Mouse (Mus musculus) midbrain, embryonic 10.5 days (tissue): ENCODE data around the gene Fgr. TPM values are rescaled to one million over a fixed set of nuclear protein-coding genes. Genes with fewer than 3 reads are reported as not detected.

Experiments used
- DNase-seq: peaks from one replicate; pipeline ENCODE4 v3.0.0-alpha.2; 2017; ENCODE audit warnings: low spot score
- H3K27ac ChIP-seq: fragments of 300-500 bp; sonication (generic); replicated peaks from 2 replicates; pipeline ENCODE4 v1.5.1; 2016; ENCODE audit warnings: mild to moderate bottlenecking
- H3K27me3 ChIP-seq: fragments of 300-500 bp; sonication (generic); 2 replicates; pipeline ENCODE4 v1.6.1; 2016; ENCODE audit warnings: low read depth, mild to moderate bottlenecking; ENCODE audit not compliant: poor library complexity, severe bottlenecking
- H3K36me3 ChIP-seq: fragments of 300-500 bp; sonication (generic); 2 replicates; pipeline ENCODE4 v1.6.1; 2016; ENCODE audit warnings: mild to moderate bottlenecking, moderate library complexity
- H3K4me1 ChIP-seq: fragments of 300-500 bp; sonication (generic); 2 replicates; pipeline ENCODE4 v1.6.1; 2016
- H3K4me3 ChIP-seq: fragments of 300-500 bp; sonication (generic); 2 replicates; pipeline ENCODE4 v1.5.1; 2016; ENCODE audit warnings: mild to moderate bottlenecking, moderate library complexity
- H3K9me3 ChIP-seq: fragments of 300-500 bp; sonication (generic); replicated peaks from 2 replicates; pipeline ENCODE4 v1.6.1; 2016; ENCODE audit warnings: mild to moderate bottlenecking
- WGBS: fragments of 180-500 bp; shearing (Covaris S2); methylation state at CpG from one replicate; pipeline ENCODE4 v1.1.7; 2016; 5-methylcytosine and 5-hydroxymethylcytosine counted together
- polyA plus RNA-seq: library from polyadenylated mRNA; unstranded; fragments of >200 nt; fragmentation: Nextera tagmentation; extraction: Ambion mirVana; gene quantifications from 2 replicates; pipeline ENCODE4 v1.2.1, GENCODE M21; 2016

The Fgr gene
- polyA plus RNA-seq, 1 experiment from 2014 or later, result 0.10 TPM

DNA sequence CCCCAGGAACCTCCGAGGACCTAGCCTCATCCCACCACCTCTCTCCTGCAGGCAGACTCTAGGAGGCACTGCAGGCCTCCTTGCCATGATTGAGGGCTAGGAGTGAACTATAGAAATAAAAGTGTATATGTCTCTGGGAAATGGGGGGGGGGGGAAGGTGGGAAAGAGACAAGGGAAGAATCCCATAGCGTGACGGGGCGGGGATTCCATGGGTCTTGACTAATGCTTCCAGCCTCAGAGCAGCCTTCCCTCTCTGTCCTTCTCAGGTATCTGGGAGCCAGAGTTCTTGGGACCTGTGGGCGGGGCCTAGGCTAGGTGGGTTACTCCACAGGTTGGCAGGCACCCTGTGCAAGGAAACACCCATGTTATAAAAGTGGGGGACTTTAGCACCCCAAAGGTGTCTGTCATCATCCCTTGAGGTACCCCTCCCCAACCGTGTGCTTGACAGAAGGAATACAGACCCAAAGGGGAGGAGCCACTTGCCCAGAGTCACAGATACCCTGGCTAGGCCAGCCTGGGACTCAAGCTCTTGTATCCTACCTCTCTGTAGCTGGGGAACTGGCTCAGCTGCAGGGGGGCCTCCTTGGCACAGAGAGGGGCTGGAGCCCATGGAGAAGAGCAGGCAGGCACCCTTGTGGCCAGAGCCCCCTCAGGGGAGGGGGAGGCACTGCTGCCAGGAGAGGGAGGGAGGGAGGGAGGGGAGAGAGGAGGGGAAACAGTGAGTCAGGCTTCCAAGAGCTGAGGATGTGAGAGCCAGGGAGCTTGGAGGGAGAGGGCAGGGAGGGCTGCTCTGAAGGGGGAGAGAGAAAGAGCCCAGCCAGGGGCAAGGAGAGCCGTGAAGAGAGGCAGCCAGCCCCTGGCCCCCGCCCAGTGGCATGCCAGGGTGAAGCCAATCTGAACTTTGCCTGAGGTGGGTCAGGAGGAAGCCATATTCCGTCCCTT, 42.1 kb downstream of the Fgr start:
- Histone ChIP-seq H3K4me1 (peaks cover 96% of the 10 kb centered on the region), H3K9me3 (no peaks in the 10 kb centered on the region), H3K36me3 (peaks cover 6% of the 10 kb centered on the region; the same call in 1 of the 2 replicates), H3K27ac (peak overlapping the region; percentile 71), H3K27me3 (peaks cover 3% of the 10 kb centered on the region), H3K4me3 (peak overlapping the region; percentile 96)
- no peak for DNase-seq
- 30% methylated on average over 9 of the region's 9 CpGs for WGBS

DNA sequence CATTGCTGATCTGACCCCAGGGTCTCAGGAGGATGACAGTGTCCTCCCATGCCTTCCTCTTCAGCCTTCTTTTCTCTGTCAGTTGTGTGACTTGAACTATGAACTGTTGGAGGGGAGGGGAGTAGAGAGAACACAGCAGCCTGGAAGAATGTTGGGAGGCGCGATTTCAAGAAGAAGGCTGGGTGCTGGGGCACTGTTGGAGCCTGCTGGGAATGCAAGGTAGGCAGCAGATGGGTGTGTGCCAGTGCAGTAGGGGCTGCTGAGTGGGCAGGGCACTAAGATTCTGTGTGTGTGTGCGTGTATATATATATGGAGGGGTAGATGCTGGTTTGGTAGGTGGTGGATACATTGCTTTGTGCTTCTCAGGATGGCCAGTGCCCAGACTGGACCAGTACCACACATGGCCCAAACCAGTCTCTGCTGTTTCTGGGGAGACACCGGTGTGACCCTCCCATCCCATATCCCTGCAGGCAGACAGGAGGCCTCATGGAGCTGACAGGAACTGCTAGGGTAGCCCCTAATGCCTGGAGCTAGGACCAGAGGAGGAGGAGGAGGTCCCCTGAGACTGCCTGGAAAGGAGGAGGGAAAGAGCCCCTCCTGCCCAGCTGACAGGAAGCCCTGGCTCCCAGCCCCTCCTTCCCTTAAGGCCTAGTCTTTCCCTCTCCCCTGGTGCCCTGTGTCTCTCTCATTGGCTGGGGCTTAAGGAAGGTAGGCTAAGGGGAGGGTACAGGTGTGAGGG, 43.0 kb downstream of the Fgr start:
- Histone ChIP-seq H3K36me3 (peaks cover 6% of the 10 kb centered on the region; the same call in 1 of the 2 replicates), H3K4me1 (peaks cover 97% of the 10 kb centered on the region), H3K4me3 (peak overlapping the region; percentile 96; the same call in 1 of the 2 replicates), H3K27me3 (no peaks in the 10 kb centered on the region), H3K27ac (peak overlapping the region; percentile 71), H3K9me3 (no peaks in the 10 kb centered on the region)
- no peak for DNase-seq
- WGBS, result 42% methylated on average over 4 of the region's 4 CpGs

DNA sequence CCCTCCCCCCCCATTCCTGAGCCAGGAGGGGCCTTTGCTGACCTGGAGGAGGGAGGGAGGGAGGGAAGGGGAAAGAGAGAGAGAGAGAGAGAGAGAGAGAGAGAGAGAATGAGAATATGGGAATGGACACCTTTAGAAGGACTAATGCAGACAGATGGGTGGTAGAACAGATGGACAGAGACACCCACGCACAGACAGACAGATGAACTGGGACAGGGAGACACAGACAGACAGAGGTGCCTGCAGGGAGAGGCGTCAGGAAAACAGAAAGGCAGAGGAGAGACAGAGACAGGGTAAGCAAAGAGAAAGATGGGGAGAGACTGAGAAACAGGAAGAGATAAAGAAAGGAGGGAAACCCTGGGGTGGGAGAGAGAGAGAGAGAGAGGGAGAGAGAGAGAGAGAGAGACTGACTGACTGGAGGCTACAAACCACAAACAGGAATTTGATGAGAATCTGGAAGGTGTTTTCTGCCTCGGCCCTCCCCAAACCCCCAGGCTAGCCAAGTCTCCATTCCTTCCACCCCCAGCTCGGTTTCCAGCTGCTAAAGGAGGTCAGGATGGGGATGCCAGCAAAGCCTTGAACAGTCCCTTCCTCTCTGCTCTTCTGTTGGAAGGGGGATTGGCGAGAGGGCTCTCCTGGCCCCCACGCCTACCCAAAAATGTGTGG, 43.8 kb downstream of the Fgr start:
- 59% methylated on average over 6 of the region's 6 CpGs for WGBS
- H3K4me3 ChIP-seq, result 0 out of 2 replicates have a peak overlapping the region, but pooled peaks have one; percentile 3

DNA sequence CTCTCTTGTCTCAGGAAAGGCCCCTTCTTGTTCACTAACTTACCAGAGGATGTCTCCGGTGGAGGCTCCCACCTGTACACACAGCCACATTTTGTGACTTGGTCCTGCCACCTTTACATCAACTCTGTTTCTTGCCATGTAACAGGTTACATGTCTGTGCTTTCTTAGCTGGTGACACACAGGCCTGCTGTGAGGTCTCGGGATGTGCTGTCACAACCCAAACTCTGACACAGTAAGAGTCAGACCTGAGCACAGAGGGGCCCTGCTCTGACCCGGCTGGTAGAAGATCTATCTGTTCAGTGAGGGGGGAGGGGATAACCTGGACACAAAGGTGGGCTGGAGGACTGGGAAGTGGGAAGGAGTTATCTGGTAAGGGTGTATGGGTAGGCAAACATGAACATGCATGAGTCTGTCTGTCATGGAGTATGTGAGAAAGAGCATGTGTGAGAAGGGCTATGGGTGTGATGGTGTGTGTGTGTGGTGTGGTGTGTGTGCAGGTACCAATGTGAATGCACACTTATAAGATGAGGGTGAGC, 44.4 kb downstream of the Fgr start:
- H3K4me1 ChIP-seq, result peaks cover 97% of the 10 kb centered on the region
- no peaks in the 10 kb centered on the region for H3K27me3 ChIP-seq
- no peak overlapping the region for H3K27ac ChIP-seq
- H3K4me3 ChIP-seq, result no peak overlapping the region
- H3K36me3 ChIP-seq, result peaks cover 6% of the 10 kb centered on the region; the same call in 1 of the 2 replicates
- DNase-seq, result no peak
- no peaks in the 10 kb centered on the region for H3K9me3 ChIP-seq
- WGBS, result 80% methylated on average over 3 of the region's 3 CpGs

More for the DNA sequence above, 43.8 kb downstream of the Fgr start:
- Histone ChIP-seq H3K27me3 (no peaks in the 10 kb centered on the region), H3K36me3 (peaks cover 6% of the 10 kb centered on the region; the same call in 1 of the 2 replicates), H3K27ac (peak overlapping the region; percentile 71), H3K9me3 (no peaks in the 10 kb centered on the region), H3K4me1 (peaks cover 97% of the 10 kb centered on the region)
- DNase-seq, result no peak

DNA sequence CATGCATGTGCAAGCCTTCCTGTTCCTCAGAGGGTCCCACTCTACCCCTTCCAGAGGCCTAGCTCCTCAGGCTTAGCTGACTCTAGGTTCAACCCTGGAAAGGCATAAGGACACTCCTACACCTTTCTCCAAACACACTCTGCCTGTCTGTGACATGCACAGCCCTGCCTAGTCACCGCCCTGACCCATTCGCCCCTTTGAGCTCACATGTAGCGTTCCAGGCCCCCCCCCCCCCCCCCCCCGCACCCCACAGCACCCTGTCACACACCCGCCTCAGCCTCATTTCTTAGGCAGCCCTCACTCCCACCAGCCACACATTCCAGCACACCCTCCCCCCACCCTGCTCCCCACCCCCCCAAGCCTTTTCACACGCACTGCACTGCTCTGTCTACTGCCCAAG, 46.8 kb downstream of the Fgr start:
- H3K36me3 ChIP-seq, result peaks cover 6% of the 10 kb centered on the region; the same call in 1 of the 2 replicates
- no peaks in the 10 kb centered on the region for H3K9me3 ChIP-seq
- H3K4me3 ChIP-seq, result peak overlapping the region; percentile 44
- 18% methylated on average over 5 of the region's 6 CpGs for WGBS
- 0 out of 2 replicates have a peak, but pooled peaks cover 5% of the 10 kb centered on the region for H3K27me3 ChIP-seq
- peak overlapping the region; percentile 87 for H3K27ac ChIP-seq
- H3K4me1 ChIP-seq, result peaks cover 97% of the 10 kb centered on the region
- no peak for DNase-seq

DNA sequence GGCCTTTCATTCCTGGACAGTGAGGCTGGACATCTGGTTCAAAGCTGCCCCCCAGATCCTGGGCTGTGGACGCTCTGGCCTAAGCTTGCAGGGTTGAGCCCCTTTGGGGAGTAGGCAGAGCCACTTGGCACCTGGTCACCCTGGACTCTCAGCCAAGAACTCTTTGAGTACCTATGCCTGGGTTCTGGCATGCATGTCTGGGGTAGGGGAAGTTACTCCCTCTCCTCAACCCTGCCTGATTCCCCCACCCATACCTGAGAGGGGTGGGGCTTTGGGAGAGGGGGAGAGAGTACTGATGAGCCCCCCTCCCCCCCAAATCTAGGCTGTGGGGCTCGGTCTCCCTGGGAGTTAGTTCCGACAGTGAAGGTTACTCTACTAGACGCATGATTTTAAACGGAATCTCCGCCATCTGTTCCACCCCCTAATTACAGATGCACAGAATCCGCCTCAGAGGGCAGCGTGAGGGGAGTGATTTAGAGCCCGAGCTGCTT, 47.3 kb downstream of the Fgr start:
- WGBS, result 3% methylated on average over 9 of the region's 9 CpGs
- Histone ChIP-seq H3K9me3 (no peaks in the 10 kb centered on the region), H3K27me3 (0 out of 2 replicates have a peak, but pooled peaks cover 5% of the 10 kb centered on the region), H3K4me1 (peaks cover 97% of the 10 kb centered on the region), H3K36me3 (peaks cover 6% of the 10 kb centered on the region; the same call in 1 of the 2 replicates), H3K27ac (peak overlapping the region; percentile 87), H3K4me3 (peak overlapping the region; percentile 44)
- peak; percentile 49 for DNase-seq

DNA sequence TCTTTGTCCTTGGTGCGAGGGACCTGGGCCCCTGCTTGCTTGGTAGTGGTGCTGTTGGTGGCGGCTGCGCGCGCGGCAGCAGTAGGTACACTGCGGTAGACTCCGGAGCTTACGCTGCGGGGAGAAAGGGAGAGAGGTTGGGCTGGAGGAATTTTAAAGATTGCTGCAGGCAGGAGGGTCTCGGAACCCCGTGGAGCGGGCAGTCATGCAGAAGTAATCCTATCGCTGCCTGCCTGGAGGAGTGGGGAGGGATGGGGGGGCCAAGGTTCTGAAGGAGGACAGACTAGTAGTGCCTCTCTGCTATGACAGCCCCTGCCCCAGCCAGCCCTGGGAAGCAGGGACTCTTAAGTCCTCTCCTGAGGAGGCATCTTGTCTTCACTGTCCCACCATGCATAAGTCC, 48.3 kb downstream of the Fgr start:
- peak; percentile 70 for DNase-seq
- Histone ChIP-seq H3K4me3 (peak overlapping the region; percentile 44), H3K4me1 (peaks cover 97% of the 10 kb centered on the region), H3K27ac (peak overlapping the region; percentile 87), H3K27me3 (0 out of 2 replicates have a peak, but pooled peaks cover 5% of the 10 kb centered on the region), H3K36me3 (peaks cover 6% of the 10 kb centered on the region; the same call in 1 of the 2 replicates), H3K9me3 (no peaks in the 10 kb centered on the region)
- 5% methylated on average over 14 of the region's 14 CpGs for WGBS

DNA sequence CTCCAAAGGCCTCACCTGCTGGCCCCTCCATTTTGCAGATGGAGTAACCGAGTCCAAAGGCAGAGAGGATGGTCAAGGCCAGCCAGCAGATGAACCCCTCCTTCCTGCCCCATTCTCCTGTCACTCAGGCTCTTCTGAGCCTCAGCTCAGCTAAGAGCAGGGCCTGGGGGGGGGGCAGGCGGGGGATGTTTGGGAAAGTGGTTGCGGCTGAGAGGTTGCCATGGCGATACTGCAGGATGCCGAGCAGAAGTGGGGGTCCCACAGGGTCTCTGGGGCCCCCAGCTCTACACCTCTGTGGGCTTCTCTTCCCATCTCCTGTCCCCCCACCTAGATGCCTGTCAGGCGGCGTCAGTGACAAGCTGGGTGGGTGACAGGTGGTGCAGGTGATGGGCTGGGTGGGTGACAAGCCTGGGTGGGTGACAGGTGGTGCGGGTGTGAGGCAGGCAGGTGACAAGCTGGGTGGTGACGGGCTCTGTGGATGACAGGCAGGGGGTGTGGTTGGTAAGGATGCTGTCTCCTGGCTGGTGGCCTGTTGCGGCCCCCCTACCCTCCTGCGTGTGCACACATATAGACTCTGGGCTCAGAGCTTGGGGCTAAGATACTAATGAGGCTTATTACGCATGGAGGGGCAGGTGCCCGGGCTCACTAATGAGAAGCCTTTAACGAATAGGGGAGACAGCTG, 49.2 kb downstream of the Fgr start:
- Histone ChIP-seq H3K4me1 (peaks cover 97% of the 10 kb centered on the region), H3K9me3 (no peaks in the 10 kb centered on the region), H3K36me3 (peaks cover 8% of the 10 kb centered on the region; the same call in 1 of the 2 replicates), H3K27me3 (0 out of 2 replicates have a peak, but pooled peaks cover 5% of the 10 kb centered on the region), H3K4me3 (peak overlapping the region; percentile 44), H3K27ac (peak overlapping the region; percentile 87)
- WGBS, result 42% methylated on average over 14 of the region's 14 CpGs
- DNase-seq, result peak; percentile 80

DNA sequence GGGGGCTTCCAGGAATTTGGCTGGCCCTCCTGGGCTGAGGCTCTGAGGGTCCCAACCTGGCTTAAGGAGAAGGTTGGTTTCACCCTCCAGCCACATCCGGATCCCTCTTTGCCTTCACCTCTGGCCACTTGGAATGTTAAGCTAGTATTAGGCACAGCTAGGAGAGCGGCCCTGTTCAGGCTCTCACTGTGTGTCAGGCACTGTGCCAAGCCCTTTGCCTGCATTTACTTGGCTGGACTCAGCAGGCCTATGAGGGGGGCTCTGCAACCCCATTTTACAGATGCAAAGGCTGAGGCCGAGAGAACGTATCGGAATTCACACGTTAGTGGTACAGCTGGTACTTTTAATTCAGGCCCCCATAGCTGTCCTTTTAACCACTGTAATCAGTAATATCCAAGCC, 49.7 kb downstream of the Fgr start:
- Histone ChIP-seq H3K4me1 (peaks cover 97% of the 10 kb centered on the region), H3K4me3 (no peak overlapping the region), H3K27ac (peak overlapping the region; percentile 87), H3K9me3 (no peaks in the 10 kb centered on the region), H3K36me3 (peaks cover 12% of the 10 kb centered on the region; the same call in 1 of the 2 replicates), H3K27me3 (0 out of 2 replicates have a peak, but pooled peaks cover 5% of the 10 kb centered on the region)
- 79% methylated on average over 6 of the region's 6 CpGs for WGBS
- DNase-seq, result no peak

DNA sequence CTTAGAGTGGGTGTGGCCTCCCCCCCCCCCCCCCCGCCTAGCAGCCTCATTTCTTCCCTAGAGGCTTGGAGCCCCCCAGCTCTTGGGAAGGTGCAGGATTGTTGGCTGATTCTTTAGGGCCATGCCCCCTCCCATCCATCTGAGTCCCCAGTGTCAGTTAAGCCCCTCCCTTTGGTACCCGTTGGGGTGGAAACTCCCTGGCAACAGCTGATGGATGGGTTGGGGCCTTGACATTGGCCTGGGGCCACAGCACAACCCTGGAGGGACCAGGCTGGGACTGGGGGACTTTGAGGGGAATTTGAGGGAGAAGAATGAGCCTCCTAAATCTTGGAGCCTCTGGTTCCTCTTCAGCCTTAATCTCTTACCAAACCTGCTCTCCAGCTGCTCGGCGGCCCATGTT, 50.5 kb downstream of the Fgr start:
- Histone ChIP-seq H3K36me3 (peaks cover 9% of the 10 kb centered on the region; the same call in 1 of the 2 replicates), H3K9me3 (no peaks in the 10 kb centered on the region), H3K4me3 (0 out of 2 replicates have a peak overlapping the region, but pooled peaks have one; percentile 23), H3K27me3 (0 out of 2 replicates have a peak, but pooled peaks cover 5% of the 10 kb centered on the region), H3K4me1 (peaks cover 95% of the 10 kb centered on the region), H3K27ac (peak overlapping the region; percentile 87)
- 26% methylated on average over 3 of the region's 4 CpGs for WGBS
- DNase-seq, result no peak
